Mouse (Mus musculus): ENCODE data around the gene Zmynd15. TPM values are rescaled to one million over a fixed set of nuclear protein-coding genes. Genes with fewer than 3 reads are reported as not detected.
"Not testable (repeated sequence)": the region's sequence is repeated elsewhere in the genome, so short reads cannot be mapped to it uniquely, and the experiment has no call there.

Zmynd15 gene
- under 1 TPM; 0.31 to 0.84 TPM for total RNA-seq (2021)
- long read RNA-seq, experiment 1, result 0 reads
- long read RNA-seq, experiment 2, result 0 reads

- intact Hi-C loops (cut with DNase I; ENCODE audit: low total_unique reads), result loop anchor here (10.0 kb wide), 1 partner anchor 146 kb away; no protein-coding TSS in a partner anchor
- DNase-seq, result no peak
Observed at GRCm38 (mm10) chr11:70458688-70459600, at the start of gene Zmynd15. Gene Zmynd15, plus strand, starts transcription at chr11:70459433.

- DNase-seq, result peak; percentile 84
- intact Hi-C loops (cut with DNase I; ENCODE audit: low total_unique reads), result no loop called here
Observed at GRCm38 (mm10) chr11:70409594-70410296, 49.5 kb upstream of the Zmynd15 start, which contains the start of gene Pelp1. Gene Pelp1, minus strand, starts transcription at chr11:70410031.

- intact Hi-C loops (cut with DNase I; ENCODE audit: low total_unique reads), result no loop called here
- no peak for DNase-seq
Observed at GRCm38 (mm10) chr11:70410297-70410643, 49.0 kb upstream of the Zmynd15 start.

- intact Hi-C loops (cut with DNase I; ENCODE audit: low total_unique reads), result no loop called here
- no peak for DNase-seq
Observed at GRCm38 (mm10) chr11:70412591-70412990, 46.6 kb upstream of the Zmynd15 start.

GRCm38 (mm10) chr11:70413961-70414360 lies 45.3 kb upstream of the Zmynd15 start:
- DNase-seq, result peak; percentile 56
- intact Hi-C loops (cut with DNase I; ENCODE audit: low total_unique reads), result no loop called here

- intact Hi-C loops (cut with DNase I; ENCODE audit: low total_unique reads), result no loop called here
- no peak for DNase-seq
Observed at GRCm38 (mm10) chr11:70418199-70418598, 41.0 kb upstream of the Zmynd15 start.

GRCm38 (mm10) chr11:70419486-70419885 lies 39.7 kb upstream of the Zmynd15 start:
- no peak for DNase-seq
- intact Hi-C loops (cut with DNase I; ENCODE audit: low total_unique reads), result no loop called here

- DNase-seq; intact Hi-C loops (cut with DNase I; ENCODE audit: low total_unique reads): not testable (repeated sequence)
Observed at GRCm38 (mm10) chr11:70426598-70426997, 32.6 kb upstream of the Zmynd15 start.

- intact Hi-C loops (cut with DNase I; ENCODE audit: low total_unique reads), result loop anchor here (10.0 kb wide), 1 partner anchor 183 kb away; the partner anchor contains the start of genes 4930544D05Rik and Chrne
Observed at GRCm38 (mm10) chr11:70431574-70431973, 27.7 kb upstream of the Zmynd15 start.

GRCm38 (mm10) chr11:70432048-70432894 lies 27.0 kb upstream of the Zmynd15 start, which contains the start of gene Arrb2:
Gene Arrb2, plus strand, starts transcription at chr11:70432635.
- DNase-seq, result peak; percentile 99
- intact Hi-C loops (cut with DNase I; ENCODE audit: low total_unique reads), result loop anchor here (10.0 kb wide), 1 partner anchor 183 kb away; the partner anchor contains the start of genes 4930544D05Rik and Chrne

More at GRCm38 (mm10) chr11:70431574-70431973, 27.7 kb upstream of the Zmynd15 start:
- DNase-seq, result no peak

- DNase-seq, result no peak
- intact Hi-C loops (cut with DNase I; ENCODE audit: low total_unique reads), result loop anchor here (10.0 kb wide), 1 partner anchor 182 kb away; the partner anchor contains the start of genes 4930544D05Rik and Chrne
Observed at GRCm38 (mm10) chr11:70432895-70433568, 26.2 kb upstream of the Zmynd15 start.

GRCm38 (mm10) chr11:70433569-70433943 lies 25.7 kb upstream of the Zmynd15 start:
- intact Hi-C loops (cut with DNase I; ENCODE audit: low total_unique reads), result loop anchor here (10.0 kb wide), 1 partner anchor 181 kb away; the partner anchor contains the start of genes 4930544D05Rik and Chrne
- no peak for DNase-seq

GRCm38 (mm10) chr11:70433951-70434350 lies 25.3 kb upstream of the Zmynd15 start:
- intact Hi-C loops (cut with DNase I; ENCODE audit: low total_unique reads), result loop anchor here (10.0 kb wide), 1 partner anchor 181 kb away; the partner anchor contains the start of genes 4930544D05Rik and Chrne

GRCm38 (mm10) chr11:70435476-70435875 lies 23.8 kb upstream of the Zmynd15 start:
- no peak for DNase-seq
- intact Hi-C loops (cut with DNase I; ENCODE audit: low total_unique reads), result loop anchor here (5.0 to 10.0 kb wide), 2 partner anchors 72 to 179 kb away; partner anchors contain the start of genes 4930544D05Rik, Chrne and Tm4sf5

More at GRCm38 (mm10) chr11:70433951-70434350, 25.3 kb upstream of the Zmynd15 start:
- DNase-seq, result no peak

GRCm38 (mm10) chr11:70437426-70437825 lies 21.8 kb upstream of the Zmynd15 start:
- DNase-seq, result no peak
- intact Hi-C loops (cut with DNase I; ENCODE audit: low total_unique reads), result loop anchor here (5.0 to 10.0 kb wide), 2 partner anchors 70 to 177 kb away; partner anchors contain the start of genes 4930544D05Rik, Chrne and Tm4sf5

- intact Hi-C loops (cut with DNase I; ENCODE audit: low total_unique reads), result loop anchor here (5.0 to 10.0 kb wide), 2 partner anchors 68 to 176 kb away; partner anchors contain the start of genes 4930544D05Rik, Chrne and Tm4sf5
Observed at GRCm38 (mm10) chr11:70438728-70439374, 20.4 kb upstream of the Zmynd15 start.

GRCm38 (mm10) chr11:70440637-70441036 lies 18.6 kb upstream of the Zmynd15 start:
- no peak for DNase-seq

More at GRCm38 (mm10) chr11:70438728-70439374, 20.4 kb upstream of the Zmynd15 start:
- no peak for DNase-seq

More at GRCm38 (mm10) chr11:70440637-70441036, 18.6 kb upstream of the Zmynd15 start:
- intact Hi-C loops (cut with DNase I; ENCODE audit: low total_unique reads), result no loop called here
